Mouse (Mus musculus) neural tube, embryonic 11.5 days (tissue): ENCODE data around the gene Gm20696. TPM values are rescaled to one million over a fixed set of nuclear protein-coding genes. Genes with fewer than 3 reads are reported as not detected.

Experiments
- ATAC-seq: fragments of 200-750 bp; cut with Nextera tagmentation; 2 replicates; pipeline ENCODE4 v1.8.0; 2017; ENCODE audit warnings: moderate number of reproducible peaks, mild to moderate bottlenecking, moderate TSS enrichment, moderate library complexity; ENCODE audit not compliant: insufficient read depth, low FRiP score, low TSS enrichment
- DNase-seq: peaks from one replicate; pipeline ENCODE4 v3.0.0-alpha.2; 2015; ENCODE audit warnings: low spot score
- H3K27ac ChIP-seq: fragments of 300-500 bp; sonication (generic); 2 replicates; pipeline ENCODE4 v1.5.1; 2014; ENCODE audit warnings: low read depth, mild to moderate bottlenecking, low read length
- H3K27me3 ChIP-seq: fragments of 300-500 bp; sonication (generic); 2 replicates; pipeline ENCODE4 v1.6.1; 2014; ENCODE audit warnings: mild to moderate bottlenecking, low read length, mixed read lengths; ENCODE audit not compliant: control insufficient read depth, insufficient read depth
- H3K36me3 ChIP-seq: fragments of 300-500 bp; sonication (generic); 2 replicates; pipeline ENCODE4 v1.6.1; 2014; ENCODE audit warnings: mild to moderate bottlenecking, low read length, moderate library complexity, mixed read lengths; ENCODE audit not compliant: control insufficient read depth, insufficient read depth
- H3K4me1 ChIP-seq: fragments of 300-500 bp; sonication (generic); 2 replicates; pipeline ENCODE4 v1.6.1; 2014; ENCODE audit warnings: low read length, mixed read lengths; ENCODE audit not compliant: control insufficient read depth, insufficient read depth
- H3K4me2 ChIP-seq: fragments of 300-500 bp; sonication (generic); 2 replicates; pipeline ENCODE4 v1.6.1; 2014; ENCODE audit warnings: low read depth, mild to moderate bottlenecking, moderate library complexity
- H3K4me3 ChIP-seq: fragments of 300-500 bp; sonication (generic); 2 replicates; pipeline ENCODE4 v1.5.1; 2014; ENCODE audit warnings: low read depth, low read length
- H3K9ac ChIP-seq: fragments of 300-500 bp; sonication (generic); 2 replicates; pipeline ENCODE4 v1.6.1; 2014; ENCODE audit warnings: mild to moderate bottlenecking, low read length
- H3K9me3 ChIP-seq: fragments of 300-500 bp; sonication (generic); 2 replicates; pipeline ENCODE4 v1.6.1; 2016; ENCODE audit warnings: low read length; ENCODE audit not compliant: control insufficient read depth
- WGBS: fragments of 180-500 bp; shearing (Covaris S2); extraction: QIAGEN DNeasy Blood & Tissue Kit; methylation state at CpG from one replicate; pipeline ENCODE4 v1.1.7; 2014; 5-methylcytosine and 5-hydroxymethylcytosine counted together
- polyA plus RNA-seq: library from polyadenylated mRNA; unstranded; fragments of >200 nt; fragmentation: Nextera tagmentation; extraction: Ambion mirVana; gene quantifications from 2 replicates; pipeline ENCODE4 v1.2.1, GENCODE M21; 2014

Gm20696 gene
- polyA plus RNA-seq, 1 experiment from 2014 or later: 2.5 TPM

- Histone ChIP-seq H3K4me2 (no peak overlapping the region), H3K27me3 (no peaks in the 10 kb centered on the region), H3K36me3 (no peaks in the 10 kb centered on the region), H3K4me3 (no peak overlapping the region), H3K27ac (no peak overlapping the region), H3K4me1 (peaks cover 27% of the 10 kb centered on the region), H3K9me3 (no peaks in the 10 kb centered on the region), H3K9ac (no peak overlapping the region)
- no peak for ATAC-seq
- 34% methylated on average over 4 of the region's 4 CpGs for WGBS
- DNase-seq: no peak
Measured at GRCm38 (mm10) chr6:99265173-99265572, 401.4 kb downstream of the Gm20696 start.

GRCm38 (mm10) chr6:99264192-99265093 lies 402.2 kb downstream of the Gm20696 start:
- DNase-seq (no peak), ATAC-seq (no peak)
- no peaks in the 10 kb centered on the region for H3K9me3 ChIP-seq
- 20% methylated on average over 13 of the region's 13 CpGs for WGBS
- H3K27ac ChIP-seq: no peak overlapping the region
- no peaks in the 10 kb centered on the region for H3K27me3 ChIP-seq
- H3K4me3 ChIP-seq: no peak overlapping the region
- no peaks in the 10 kb centered on the region for H3K36me3 ChIP-seq
- H3K4me1 ChIP-seq: peaks cover 27% of the 10 kb centered on the region
- H3K4me2 ChIP-seq: no peak overlapping the region
- no peak overlapping the region for H3K9ac ChIP-seq

GRCm38 (mm10) chr6:99263886-99264185 lies 402.8 kb downstream of the Gm20696 start:
- H3K9ac ChIP-seq: no peak overlapping the region

GRCm38 (mm10) chr6:99263061-99263885 lies 403.3 kb downstream of the Gm20696 start:
- Histone ChIP-seq H3K27ac (no peak overlapping the region), H3K9me3 (no peaks in the 10 kb centered on the region), H3K9ac (no peak overlapping the region), H3K27me3 (no peaks in the 10 kb centered on the region), H3K36me3 (no peaks in the 10 kb centered on the region), H3K4me1 (peaks cover 26% of the 10 kb centered on the region), H3K4me2 (no peak overlapping the region), H3K4me3 (no peak overlapping the region)
- no peak for ATAC-seq
- WGBS: 12% methylated on average over 11 of the region's 12 CpGs
- no peak for DNase-seq

More at GRCm38 (mm10) chr6:99263886-99264185, 402.8 kb downstream of the Gm20696 start:
- ATAC-seq (no peak), DNase-seq (no peak)
- H3K36me3 ChIP-seq: no peaks in the 10 kb centered on the region
- H3K4me1 ChIP-seq: peaks cover 27% of the 10 kb centered on the region
- no peaks in the 10 kb centered on the region for H3K27me3 ChIP-seq
- no peaks in the 10 kb centered on the region for H3K9me3 ChIP-seq
- H3K4me2 ChIP-seq: no peak overlapping the region
- no peak overlapping the region for H3K4me3 ChIP-seq
- H3K27ac ChIP-seq: no peak overlapping the region
- 22% methylated on average over 2 of the region's 2 CpGs for WGBS

- Histone ChIP-seq H3K4me3 (no peak overlapping the region), H3K9ac (no peak overlapping the region), H3K27me3 (no peaks in the 10 kb centered on the region), H3K36me3 (no peaks in the 10 kb centered on the region), H3K4me2 (no peak overlapping the region), H3K9me3 (no peaks in the 10 kb centered on the region), H3K27ac (no peak overlapping the region), H3K4me1 (peaks cover 22% of the 10 kb centered on the region)
- WGBS: 71% methylated on average over 4 of the region's 4 CpGs
- DNase-seq (no peak), ATAC-seq (no peak)
Measured at GRCm38 (mm10) chr6:99261737-99262130, 404.9 kb downstream of the Gm20696 start.

- no peaks in the 10 kb centered on the region for H3K27me3 ChIP-seq
- H3K9ac ChIP-seq: no peak overlapping the region
- H3K36me3 ChIP-seq: no peaks in the 10 kb centered on the region
- H3K4me1 ChIP-seq: peaks cover 18% of the 10 kb centered on the region
- ATAC-seq (no peak), DNase-seq (no peak)
- no peak overlapping the region for H3K4me2 ChIP-seq
- no peaks in the 10 kb centered on the region for H3K9me3 ChIP-seq
- WGBS: 61% methylated on average over 11 of the region's 11 CpGs
- no peak overlapping the region for H3K4me3 ChIP-seq
- no peak overlapping the region for H3K27ac ChIP-seq
Measured at GRCm38 (mm10) chr6:99260941-99261736, 405.5 kb downstream of the Gm20696 start.

- 75% methylated on average over 5 of the region's 5 CpGs for WGBS
- Histone ChIP-seq H3K36me3 (no peaks in the 10 kb centered on the region), H3K9me3 (no peaks in the 10 kb centered on the region), H3K4me2 (no peak overlapping the region), H3K9ac (no peak overlapping the region), H3K27me3 (no peaks in the 10 kb centered on the region), H3K27ac (no peak overlapping the region), H3K4me3 (no peak overlapping the region), H3K4me1 (peaks cover under 1% of the 10 kb centered on the region; the same call in 1 of the 2 replicates)
- ATAC-seq (no peak), DNase-seq (no peak)
Measured at GRCm38 (mm10) chr6:99258346-99258745, 408.3 kb downstream of the Gm20696 start.

- Histone ChIP-seq H3K4me3 (no peak overlapping the region), H3K27ac (no peak overlapping the region), H3K36me3 (no peaks in the 10 kb centered on the region), H3K4me1 (no peaks in the 10 kb centered on the region), H3K9ac (no peak overlapping the region), H3K9me3 (no peaks in the 10 kb centered on the region), H3K4me2 (no peak overlapping the region), H3K27me3 (no peaks in the 10 kb centered on the region)
- DNase-seq: no peak
- no peak for ATAC-seq
- 88% methylated on average over 2 of the region's 2 CpGs for WGBS
Measured at GRCm38 (mm10) chr6:99257676-99258075, 408.9 kb downstream of the Gm20696 start.
